Mouse (Mus musculus): ENCODE measurements around the gene Capn11.

Gene Capn11

DNA sequence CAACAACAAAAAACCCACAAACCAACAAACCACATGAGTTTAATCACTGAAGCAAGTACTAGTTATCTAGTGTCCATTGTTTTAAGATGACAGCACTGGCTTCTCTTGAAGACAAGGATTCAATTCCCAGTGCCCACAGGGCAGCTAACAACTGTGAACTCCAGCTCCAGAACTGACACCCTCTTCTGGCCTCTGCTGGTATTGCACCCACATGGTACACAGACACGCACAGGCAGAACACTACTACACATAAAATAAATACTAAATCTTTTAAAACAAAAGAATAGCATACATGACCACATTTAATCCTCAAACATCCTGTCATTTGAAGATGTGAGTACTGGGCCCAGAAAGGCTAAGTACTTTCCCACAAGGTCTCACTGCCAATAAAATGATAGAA, 22.5 kb upstream of the Capn11 start:
- DNase-seq: no peak

DNA sequence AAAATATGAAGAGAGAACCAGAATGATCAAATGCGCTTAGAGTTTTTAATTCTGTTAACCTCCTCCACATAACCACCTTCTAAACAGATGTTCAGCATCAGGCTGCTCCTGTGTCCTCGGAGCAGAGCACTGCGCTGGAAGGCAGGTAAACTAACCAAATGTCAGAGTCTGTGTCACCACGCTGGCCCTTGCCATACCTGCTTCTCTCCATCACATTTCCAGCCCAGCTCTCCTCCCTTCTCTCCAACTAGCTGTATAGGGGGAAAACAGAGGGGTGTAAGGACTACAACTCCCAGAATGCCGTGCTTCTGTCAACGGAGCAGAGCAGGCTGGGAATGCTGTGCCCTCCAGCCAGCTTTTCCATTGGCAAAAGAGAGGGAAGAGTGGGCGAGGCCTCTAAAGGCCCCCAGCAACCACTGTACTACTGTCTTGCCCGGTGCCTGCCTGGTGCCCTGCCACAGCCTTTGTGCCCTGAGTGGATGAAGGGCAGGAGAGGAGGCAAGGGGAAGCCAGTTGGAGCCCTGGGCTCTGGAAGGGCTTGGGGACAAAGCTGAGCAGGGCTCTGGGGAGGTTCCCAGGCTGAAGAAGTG, 21.4 kb upstream of the Capn11 start:
- peak; percentile 72 for DNase-seq

DNA sequence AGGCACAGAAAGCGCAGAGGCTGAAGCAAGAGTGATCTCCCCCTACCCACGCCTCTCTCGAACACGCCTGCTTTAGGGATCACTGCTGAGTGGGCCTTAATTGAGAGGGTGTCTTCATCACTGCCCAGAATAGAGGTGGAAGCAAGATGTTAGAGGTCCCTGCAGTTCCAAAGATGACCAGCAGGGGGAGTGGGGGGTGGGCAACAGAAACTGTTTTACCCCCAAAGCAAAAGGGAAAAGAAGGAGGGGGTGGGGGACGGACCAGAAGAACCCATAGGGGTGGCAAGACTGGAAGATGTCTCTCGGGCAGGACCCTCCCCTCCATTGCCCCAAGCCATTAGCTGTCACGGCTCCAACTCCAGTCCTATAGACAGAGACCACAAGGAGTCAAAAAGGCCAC, 19.0 kb upstream of the Capn11 start:
- DNase-seq: no peak

DNA sequence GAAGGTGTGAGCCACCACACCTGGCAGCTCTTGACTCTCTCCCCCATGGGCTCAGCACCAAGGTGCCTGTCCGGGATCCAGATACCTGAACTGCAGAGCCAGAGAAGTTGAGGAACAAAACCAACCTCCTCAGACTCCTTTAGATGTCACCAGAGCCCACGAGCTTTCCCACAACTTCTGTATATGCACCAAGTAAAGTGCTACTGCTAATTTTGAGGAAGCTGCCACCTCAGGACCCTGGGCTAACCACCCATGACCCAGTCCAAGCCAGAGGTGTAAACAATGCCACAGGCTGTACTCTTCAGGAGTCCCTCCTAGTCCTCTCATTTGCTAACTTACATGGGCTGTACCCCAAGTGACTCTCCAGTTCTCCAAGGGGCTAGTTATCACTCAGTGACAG, 13.5 kb upstream of the Capn11 start:
- DNase-seq: no peak

DNA sequence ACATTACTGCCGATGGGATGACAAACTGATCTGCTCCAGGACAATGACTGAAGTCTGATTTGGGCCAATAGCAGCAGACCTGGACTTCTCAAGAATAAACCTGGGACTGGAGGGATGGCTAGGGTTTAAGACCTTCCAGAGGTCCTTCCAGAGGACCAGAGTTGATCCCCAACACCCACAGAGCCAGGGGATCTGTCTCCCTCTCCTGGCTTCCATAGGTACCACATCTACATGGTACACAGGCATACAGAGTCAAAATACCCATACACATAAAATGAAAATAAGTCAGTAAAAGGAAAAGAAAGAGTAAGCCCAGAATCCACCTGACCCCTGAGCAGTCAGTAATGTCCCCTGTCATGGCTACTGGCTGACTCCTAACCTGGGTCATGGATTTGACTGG, 12.7 kb upstream of the Capn11 start:
- no peak for DNase-seq

DNA sequence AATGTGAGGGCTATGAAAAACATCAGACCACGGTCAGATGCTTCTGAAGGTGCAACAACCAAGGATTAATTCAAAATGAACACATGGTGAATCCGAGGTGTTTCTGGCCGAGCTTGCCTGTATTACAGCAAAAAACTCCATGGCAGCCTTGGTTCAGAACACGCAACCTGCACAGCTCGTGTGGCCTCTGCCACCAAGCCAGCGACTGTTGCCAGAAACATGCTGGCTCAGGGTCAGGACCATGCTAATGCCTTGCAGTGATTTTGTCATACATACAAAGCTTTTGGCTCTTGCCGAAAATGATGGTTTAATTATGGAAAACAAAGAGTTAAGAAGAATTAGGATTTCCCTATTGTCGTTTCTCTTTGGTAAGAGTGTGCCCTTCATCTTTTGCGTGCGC, 8.9 kb upstream of the Capn11 start:
- DNase-seq: no peak

DNA sequence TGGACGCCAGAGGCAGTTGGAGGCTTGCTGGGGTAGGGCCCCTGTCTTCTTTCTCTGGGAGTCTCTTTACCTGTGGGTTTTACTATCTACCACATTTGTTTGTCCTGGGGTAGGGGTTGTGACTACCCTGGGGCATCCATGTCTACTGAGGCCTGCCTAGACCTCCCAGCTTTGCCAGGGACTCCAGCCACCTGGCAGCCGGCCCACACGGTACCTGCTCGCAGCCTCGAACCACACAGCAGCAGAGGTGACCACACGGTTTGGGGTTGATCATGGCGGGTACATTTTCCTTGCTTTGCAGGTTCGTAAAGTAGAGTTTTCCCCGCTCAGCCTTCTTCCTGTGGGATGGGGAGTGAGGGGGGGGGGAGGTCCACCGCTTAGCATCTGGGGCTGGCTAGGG, 8.4 kb upstream of the Capn11 start:
- DNase-seq: no peak

DNA sequence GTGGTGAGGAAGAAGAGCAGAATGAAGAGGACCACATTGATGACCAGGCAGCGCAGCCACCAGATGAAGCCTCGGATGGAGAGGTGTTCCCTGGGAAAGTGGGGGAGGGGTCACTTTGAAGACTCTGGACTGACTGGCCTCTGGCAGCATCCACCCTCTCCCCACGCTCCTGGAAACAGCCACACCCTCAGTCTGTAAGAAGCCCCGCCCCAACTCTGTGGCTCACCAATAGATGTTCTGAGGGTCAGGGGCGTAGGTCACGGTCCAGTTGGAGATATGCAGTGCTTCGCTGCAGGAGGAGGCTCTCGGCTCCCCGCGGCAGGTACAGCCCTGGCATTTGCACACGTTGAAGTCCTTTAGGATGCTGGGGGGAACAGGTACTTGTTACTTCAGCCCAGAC, 7.0 kb upstream of the Capn11 start:
- DNase-seq: no peak

DNA sequence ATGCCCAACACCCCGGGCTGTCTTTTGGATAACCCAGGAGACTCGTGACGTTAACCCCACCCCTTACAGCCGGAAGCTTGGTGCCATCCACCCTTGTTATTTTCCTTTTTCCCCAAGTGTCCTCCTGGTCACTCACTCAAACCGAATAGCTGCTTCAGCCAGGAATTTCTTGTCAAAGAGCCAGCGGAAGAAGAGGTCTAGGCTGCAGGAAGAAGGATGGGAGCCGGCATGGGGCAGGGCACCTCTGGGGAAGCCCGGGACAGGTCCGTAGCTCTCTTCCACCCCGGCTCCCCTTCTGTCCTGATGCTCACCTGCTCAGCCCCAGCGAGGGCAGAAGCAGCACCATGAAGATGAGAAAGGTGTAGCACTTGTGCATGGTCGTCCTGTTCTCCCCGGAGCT, 5.5 kb upstream of the Capn11 start:
- DNase-seq: no peak

DNA sequence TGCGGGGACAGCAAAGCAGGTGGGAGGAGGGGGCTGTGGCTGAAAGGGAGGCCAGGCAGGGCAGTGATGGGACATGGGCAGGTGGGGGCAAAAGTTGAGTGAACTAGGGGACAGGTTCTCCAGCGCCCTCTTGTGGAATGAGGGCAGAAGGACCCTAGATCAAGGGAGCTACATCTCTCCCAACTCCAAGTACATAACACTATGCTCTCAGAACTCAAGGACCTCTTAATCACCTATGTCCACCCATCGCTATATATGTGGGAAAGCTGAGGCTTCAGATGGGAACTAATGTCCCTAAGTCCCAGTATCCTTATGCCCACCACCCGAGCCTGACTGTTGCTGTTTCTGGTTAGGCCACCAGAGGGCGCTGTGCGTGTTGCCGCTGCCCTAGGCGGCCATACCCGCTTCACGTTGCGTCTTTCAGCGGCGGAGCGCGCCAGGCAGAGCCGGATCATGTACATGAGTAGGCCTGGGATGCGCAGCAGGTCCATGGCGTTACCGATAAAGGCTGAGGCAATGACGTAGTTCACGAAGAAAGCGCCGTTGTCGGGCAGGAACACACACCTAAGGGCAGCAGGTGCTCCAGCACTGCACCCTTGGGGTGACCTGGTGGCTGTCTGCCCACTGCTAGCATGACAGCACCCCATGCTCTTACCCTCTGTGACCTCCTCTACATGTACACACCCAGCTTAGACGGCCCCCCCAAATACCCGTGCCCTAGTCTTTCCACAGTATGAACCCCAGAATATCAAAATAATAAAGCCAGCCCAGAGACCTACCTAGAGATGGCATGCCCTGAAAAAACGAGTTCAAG, 4.2 kb upstream of the Capn11 start:
- peak; percentile 72 for DNase-seq

DNA sequence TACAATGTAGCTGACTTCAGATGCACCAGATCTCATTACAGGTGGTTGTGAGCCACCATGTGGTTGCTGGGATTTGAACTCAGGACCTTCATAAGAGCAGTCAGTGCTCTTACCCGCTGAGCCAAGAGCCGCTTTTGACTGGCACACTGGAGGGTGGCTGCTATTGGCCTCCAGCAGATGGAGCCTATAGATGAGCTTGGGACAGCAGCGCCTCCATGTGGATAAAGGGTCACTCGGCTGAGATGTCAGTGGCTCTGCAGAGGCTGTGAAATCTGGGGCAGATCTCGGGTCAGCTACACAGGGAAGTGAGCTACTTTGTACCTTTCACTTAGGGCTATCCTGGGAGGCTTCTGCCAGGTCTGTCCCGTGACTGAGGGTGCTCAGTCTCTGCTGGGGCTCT, 3.3 kb downstream of the Capn11 start:
- no peak for DNase-seq

DNA sequence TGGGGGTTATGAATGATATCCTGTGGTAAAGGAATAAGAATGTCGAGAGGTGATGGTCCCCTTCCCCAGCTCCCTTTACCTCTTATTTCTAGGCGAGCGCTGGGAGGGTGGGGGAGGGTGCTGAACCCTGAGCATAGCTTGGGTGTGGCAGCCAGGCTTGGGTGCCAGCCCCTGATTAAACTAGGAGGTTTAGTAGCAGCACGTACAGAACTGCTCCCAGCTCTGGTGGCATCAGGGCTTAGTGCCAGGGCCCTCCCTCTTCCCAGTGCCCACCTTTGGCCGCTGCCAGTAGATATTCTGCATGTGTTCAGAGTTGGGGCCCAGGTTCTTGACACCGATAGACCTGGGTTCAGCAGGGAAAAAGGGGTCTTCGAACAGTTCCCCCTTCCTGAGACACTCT, 5.9 kb downstream of the Capn11 start:
- no peak for DNase-seq

DNA sequence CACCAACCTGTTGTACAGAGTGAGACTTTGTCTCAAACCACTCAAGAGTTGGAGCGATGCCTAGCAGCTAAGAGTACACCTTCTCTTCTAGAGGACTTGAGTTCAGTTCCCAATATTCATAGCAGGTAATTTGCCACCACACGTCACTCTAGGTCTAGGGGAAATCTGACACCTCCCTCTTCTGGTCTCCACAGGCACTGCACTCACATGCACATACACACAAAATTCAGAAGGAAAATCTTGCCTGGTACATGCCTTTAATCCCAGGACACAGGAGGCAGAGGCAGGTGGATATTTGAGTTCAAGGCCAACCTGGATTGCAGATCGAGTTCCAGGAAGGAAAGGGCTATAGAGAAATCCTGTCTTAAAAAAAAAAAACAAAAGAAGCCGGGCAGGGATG, 14.9 kb downstream of the Capn11 start:
- no peak for DNase-seq

DNA sequence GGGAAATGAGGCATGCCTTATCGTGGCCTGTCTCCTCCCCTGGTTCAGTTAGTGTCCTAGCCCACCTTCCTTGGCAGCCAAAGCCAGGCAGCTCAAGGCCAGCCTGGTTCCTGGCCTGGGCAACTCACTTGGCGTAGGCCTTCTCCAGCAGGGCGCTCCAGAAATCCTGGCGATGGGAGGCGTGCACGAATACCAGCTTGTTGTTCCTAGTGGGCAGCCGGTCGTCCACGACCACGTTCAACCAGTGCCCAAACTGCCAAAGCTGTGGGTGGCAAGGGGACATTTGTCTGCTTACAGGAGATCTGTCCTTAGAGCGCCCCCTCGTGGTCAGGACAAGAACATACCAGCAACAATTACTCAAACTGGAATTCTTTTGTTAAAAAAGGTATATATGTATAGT, 16.4 kb downstream of the Capn11 start:
- DNase-seq: peak; percentile 50

DNA sequence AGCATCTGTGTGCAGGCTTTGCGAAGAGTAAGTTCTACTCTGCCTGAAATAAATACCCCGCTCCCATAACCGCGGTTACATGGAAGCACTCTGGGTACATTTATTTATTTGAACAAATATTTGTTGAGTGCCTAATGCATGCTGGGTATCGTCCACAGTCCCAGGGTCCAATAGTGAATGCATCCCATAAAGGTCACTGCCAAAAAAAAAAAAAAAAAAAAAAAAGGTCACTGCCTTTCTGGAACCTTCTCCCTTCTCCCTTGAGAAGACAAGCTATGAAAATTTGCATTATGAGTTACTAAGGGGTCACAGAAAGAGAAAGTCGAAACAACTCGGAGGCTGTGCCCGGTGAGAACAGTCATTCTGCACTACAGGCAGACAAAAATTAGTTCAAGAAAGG, 17.1 kb downstream of the Capn11 start:
- DNase-seq: no peak

DNA sequence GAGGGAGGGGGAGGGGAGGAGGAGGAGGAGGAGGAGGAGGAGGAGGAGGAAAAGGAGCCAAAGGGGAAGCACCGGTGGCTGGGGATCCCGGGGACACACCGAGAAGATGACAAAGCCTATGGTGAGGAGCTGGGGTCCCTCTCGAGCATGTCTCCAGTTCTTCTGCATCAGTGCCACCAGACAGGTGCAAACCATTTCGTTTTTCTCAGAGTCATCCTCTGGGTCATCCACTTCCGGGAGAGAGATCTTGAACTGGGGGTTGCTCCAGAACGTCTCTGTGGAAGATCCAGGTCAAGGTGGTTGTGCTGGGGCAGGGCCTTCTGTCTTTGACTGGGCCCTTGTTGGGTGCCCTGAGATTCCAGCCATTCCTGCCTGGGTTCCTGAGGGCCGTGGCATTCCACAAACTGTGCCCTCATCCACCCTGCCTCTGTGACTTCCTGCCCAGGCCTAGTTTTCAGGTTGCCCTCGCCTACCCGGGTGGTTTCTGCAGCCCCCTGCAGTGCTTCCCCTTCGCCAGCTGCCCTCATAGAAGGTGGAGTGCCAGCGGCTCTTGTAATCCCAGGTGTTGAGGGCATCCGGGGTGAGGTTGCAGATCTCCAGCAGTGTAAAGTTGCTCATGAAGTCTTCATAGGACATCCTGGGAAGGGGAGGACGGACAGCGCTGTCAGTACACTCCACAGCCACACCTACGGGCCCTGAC, 20.4 kb downstream of the Capn11 start:
- DNase-seq: no peak

DNA sequence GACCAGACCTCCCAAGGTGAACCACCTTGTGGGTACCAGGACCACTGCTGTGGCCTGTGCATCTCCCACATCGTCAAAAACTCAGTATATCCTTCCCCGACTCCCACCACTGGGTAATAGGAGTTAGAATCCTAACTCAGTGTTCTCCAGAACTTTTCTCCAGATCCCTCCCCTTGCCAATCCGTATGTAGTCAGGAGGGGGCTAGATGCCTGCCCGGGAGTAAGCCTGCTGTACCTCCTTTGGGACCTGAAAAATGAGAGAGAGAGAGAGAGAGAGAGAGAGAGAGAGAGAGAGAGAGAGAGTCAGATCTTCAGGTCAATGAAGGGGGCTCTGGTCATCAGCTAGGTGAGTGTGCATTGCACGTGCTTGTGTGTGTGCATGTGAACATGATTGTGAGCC, 25.1 kb downstream of the Capn11 start:
- DNase-seq: no peak

DNA sequence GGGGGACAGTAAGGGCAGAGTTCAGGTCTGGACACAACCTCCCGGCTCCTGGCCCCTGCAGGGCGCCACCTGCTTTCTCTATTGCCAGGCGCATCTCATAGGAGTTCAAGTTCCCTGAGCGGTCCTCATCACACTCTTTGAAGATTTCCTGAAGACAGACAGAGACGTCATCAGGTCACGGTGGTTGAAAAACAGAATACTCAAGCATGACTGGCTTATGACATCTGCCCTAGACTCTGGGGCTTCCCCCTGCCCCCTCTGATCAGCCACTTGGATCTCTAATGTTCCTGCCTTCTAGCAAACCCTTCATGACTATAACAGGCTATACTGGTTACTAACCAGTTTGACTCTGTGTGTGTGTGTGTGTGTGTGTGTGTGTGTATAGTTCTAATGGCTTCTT, 27.2 kb downstream of the Capn11 start:
- no peak for DNase-seq

DNA sequence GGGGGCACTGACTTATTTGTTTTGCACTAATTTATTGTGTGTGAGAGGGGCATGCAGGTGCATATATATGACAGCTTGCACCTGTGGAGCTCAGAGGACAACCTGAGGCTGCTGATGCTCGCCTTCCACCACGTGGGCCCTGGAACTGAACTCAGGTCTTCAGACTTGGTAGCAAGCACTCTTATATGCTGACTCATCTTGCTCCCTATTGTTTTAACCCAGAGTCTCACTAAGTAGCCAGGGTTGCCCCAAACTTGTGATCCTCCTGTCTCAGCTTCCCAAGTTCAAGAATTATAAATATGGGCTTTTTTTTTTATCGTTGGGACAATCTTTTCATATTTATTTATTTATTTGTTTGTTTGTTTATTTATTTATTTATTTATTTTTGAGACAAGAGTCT, 28.1 kb downstream of the Capn11 start:
- DNase-seq: no peak

DNA sequence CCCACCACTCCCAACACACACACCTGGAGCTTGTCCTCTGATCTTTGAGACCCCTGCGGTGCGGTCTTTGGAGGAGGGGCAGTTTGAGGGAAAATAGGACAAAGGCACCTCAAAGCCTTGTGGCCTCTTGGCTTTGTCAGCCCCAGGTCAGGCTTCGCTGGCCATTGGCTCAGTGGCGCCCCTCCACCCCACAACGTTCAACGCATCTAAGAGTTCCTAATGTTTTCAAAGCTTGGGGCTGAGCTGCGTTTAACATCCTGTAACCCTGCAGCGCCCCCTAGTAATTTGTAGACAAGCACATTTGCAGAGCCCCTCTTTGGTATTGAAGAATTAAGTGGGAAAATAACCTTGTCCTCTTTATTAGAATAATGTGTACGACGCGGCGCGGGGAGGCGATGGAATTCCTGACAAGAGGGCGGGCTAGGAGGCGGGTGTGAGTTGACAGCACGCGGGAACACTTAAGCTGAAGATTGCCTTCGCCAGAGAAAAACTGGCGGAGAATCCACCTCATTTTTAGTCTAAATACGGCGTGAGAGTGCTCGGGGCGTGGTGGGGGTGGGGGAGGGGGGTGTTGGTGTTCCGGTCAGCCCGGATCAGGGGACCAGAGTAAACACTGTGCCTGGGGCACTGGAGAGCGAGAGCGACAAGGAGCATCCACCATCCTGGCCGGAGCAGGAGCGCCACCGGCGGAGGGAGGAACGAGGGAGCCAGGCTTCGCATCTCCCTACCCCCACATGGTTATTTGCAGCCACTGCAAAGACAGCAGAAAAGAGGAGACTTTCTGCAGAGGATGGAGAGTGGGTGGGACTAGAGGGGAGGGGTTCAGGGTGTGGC, 29.0 kb downstream of the Capn11 start:
- peak; percentile 69 for DNase-seq

DNA sequence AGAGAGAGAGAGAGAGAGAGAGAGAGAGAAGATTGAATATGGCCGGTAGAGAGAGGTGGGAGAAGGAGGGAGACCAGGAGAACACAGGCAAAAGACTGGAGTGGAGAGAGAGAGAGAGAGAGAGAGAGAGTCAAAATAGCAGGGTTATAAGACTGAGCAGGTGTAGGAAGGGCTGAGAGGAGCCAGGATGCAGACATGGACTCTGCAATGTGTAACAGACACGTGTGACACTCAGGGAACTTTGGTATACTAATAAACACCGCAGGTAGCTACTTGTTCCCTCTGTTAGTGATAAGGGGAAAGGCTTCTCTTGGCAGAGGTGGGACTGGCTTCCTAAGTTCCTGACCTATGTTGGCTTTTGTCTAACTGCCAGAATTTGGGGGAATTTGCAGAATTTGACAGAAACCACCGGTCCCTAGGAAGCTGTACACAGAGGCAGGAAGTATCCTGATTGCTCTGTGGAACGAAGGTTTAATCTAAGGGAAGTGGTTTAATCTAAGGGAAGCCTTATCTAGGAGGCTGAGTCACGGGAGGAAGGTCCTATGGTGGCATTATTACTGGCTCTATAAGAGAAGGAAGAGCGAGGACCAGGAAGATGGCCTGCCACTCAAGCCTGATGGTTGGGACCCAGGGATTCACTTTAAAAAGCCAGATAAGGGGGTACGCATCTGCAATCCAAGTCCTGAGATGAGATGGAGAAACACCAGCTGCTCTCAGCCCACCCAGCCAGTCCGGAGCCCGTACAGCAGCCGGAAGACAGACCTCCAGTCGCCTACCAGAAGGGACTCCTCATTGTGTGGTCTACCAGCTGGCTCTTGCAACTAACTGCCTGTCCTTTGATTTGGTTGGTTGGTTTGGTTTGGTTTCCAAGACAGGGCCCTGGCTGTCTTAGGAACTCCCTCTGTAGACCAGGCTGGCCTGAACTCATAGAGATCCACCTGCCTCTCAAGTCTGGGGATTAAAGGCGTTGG, 30.0 kb downstream of the Capn11 start:
- no peak for DNase-seq

DNA sequence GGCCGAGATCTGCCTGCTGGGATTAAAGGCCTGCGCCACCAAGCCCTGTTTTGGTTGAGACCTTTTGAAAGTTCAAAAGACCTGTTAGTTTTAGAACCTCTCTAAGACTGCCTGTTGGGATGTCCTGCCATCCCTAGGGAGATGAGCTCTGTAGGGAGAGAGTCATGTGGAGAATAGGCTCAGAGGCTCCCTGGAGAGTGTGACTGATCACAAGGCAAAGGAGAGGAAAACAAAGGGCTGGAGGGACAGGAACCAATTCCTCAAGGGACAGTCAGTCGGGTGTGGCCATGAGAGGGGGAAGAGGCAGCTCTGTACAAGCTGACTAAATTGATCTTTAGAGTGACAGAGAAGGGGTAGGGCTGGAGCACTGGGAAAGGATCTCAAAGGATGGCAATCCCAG, 31.0 kb downstream of the Capn11 start:
- no peak for DNase-seq

Data from right cerebral cortex, postnatal 25 days (tissue).